Mouse (Mus musculus) R1 (cell line): ENCODE results near the gene Nutf2.

Experiments
- DNase-seq: peaks from one replicate; pipeline ENCODE4 v3.0.0-alpha.2; 2018; ENCODE audit warnings: low read depth, low spot score

Nutf2 gene

GRCm38 (mm10) chr8:105855248-105856167 is 4.9 kb upstream of the Nutf2 start:
- DNase-seq = no peak

- DNase-seq = no peak
Observed at GRCm38 (mm10) chr8:105856168-105856835, 4.1 kb upstream of the Nutf2 start.

DNA sequence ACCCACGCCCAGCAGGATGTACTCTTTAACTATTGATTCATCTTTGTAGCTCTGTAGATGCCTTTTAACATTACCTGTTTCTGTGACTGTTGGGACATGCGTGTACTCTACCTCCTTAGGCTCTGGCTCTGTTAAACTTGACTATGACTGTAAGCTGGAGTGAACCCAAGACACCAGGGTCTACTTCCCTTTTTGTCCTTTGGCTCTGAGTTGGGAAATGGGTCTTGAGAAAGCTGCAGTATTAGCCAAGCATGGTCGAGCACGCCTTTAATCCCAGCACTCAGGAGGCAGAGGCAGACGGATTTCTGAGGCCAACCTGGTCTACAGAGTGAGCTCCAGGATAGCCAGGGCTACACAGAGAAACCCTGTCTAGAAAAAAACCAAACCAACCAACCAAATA is 1.9 kb upstream of the Nutf2 start:
- no peak for DNase-seq

- no peak for DNase-seq
Observed at GRCm38 (mm10) chr8:105859314-105859713, 1.1 kb upstream of the Nutf2 start.

- DNase-seq = peak; percentile 57
Observed at GRCm38 (mm10) chr8:105861951-105862350, 1.6 kb downstream of the Nutf2 start.

DNA sequence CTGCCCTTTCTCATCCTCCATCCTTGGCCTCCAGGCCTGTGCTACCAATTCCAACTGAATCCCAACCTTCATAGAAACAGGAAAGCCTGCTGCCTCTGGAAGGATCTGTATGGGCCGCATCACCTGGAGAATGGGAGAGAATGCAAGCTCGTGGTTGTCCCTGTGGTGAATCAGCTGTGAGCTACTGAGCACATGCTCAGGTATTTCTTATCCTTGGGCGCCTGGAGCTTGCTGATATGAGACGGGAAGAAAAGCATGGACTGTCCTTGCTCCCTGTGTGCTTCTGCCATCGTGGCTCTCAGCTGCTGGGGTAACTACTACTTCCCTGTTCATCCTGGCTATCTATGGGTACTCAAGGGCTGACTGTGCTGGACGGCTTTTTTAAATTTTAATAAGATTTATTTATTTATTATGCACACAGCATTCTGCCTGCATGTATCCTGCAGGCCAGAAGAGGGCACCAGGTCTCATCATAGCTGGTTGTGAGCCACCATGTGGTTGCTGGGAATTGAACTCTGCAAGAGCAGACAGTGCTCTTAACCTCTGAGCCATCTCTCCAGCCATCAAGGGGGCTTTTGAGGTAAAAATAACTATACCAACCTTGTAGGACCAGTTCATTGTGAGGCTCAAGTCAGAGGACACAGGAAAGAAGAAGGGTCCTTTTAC is 6.1 kb downstream of the Nutf2 start:
- peak; percentile 54 for DNase-seq

GRCm38 (mm10) chr8:105874301-105874700 is 13.9 kb downstream of the Nutf2 start:
- no peak for DNase-seq

- DNase-seq = peak; percentile 91
Observed at GRCm38 (mm10) chr8:105880754-105881520, 20.6 kb downstream of the Nutf2 start, which contains the start of gene Edc4. Gene Edc4, plus strand, starts transcription at chr8:105880881.

DNA sequence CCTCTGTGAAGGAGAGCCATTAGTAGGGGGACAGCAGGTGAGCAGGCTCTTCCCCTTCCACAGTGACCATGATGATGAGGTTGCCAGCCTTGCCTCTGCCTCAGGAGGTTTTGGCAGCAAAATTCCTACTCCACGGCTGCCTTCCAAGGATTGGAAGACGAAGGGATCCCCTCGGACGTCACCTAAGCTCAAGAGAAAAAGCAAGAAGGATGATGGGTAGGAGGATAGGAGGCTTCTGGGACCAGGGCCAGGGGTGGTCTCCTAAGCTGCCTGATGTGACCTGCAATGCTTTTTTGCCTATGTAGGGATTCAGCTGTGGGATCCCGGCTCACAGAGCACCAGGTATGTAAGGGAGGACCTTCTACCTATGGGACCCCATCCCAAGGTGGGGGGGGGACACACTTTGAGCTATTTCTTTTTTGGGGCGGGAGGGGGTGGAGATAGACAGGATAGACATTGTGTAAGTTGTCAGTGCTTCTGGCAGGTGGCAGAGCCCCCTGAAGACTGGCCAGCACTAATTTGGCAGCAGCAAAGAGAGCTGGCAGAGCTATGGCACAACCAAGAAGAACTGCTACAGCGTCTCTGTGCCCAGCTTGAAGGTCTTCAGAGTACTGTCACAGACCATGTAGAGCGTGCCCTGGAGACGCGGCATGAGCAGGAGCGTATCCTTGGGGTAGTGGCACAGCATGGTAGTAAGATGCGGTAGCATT is 29.5 kb downstream of the Nutf2 start:
- DNase-seq = no peak

DNA sequence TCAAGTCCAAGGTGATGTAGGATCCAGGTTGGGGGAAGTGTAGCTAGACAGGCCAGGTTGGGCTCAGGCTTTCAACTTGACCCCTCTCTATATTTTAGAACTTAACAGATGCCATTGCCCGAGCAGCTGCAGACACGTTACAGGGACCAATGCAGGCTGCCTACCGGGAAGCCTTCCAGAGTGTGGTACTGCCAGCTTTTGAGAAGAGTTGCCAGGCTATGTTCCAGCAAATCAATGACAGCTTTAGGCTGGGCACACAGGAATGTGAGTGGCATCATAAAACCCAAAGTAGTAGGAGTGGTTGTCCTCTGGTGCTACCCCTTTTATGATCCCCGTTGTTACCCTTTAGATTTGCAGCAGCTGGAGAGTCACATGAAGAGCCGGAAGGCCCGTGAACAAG is 30.5 kb downstream of the Nutf2 start:
- DNase-seq = no peak

DNA sequence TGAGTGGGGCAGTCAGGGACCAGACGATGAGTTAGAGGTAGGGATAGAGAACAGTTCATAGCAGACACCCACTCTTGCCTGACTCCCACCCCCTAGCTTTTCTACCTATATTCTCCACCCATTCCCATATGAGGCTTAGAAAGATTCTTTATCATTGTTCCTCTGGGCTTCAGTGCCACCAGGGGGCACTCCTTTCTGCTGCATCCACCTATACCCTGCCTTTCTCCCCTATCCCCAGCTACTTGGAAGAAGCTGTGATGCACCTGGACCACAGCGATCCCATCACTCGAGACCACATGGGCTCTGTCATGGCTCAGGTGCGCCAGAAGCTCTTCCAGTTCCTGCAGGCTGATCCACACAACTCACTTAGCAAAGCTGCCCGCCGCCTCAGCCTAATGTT is 32.1 kb downstream of the Nutf2 start:
- DNase-seq = peak; percentile 46

DNA sequence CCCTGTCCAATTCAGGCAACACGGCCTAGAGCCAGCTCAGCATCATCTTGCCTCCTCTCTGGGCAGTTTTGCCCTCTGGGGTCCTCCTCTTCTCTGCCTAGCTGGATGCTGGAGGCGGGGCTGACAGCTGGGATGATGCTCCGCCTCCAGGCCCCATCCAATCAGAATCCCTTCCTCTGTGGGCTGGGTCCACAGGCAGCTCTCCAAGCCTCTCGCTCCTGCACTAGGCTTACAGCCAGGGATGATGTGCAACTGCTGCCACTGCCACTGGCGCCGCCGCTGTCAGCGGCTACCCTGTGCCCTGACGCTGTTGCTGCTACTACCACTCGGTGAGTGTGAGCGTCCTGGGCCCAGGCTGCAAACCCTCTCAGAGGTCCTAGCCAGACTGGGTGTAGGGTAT is 33.0 kb downstream of the Nutf2 start, which contains the start of gene Nrn1l:
Gene Nrn1l (plus strand): TSS at position 229 of the 400 bp plus-strand sequence.
- peak; percentile 92 for DNase-seq

DNA sequence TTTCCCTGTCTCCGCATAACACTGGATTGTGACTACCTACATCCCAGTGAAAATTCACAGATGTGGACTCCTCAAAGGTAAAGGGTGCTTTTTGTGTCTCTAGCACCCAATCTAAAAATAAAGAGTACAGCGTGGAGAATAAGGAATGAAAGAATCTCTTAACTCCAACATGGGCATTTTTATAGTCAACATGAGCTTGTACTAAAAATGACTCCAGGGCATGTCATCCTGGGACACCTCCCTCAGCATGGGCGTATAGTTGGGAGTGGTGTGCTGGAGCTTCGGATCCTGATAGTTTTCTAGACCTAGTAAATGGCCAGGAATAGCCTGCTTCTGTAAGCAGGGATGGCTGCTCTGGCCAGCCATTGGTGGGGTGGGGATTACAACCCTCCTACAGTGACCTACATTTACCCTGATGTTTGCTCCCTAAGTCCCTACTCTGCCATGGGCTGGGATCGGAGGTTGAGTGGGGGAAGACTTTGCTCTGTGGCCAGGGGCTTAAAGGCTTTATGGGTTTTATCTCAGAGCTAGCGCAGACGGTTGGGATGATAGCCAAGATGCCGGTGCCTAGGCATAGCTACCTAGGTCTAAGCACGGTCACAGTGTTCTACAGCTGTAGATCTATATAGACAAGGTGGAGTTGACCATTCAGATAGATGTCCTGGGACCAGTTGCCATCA is 37.6 kb downstream of the Nutf2 start:
- DNase-seq = no peak

GRCm38 (mm10) chr8:105900180-105900940 is 40.0 kb downstream of the Nutf2 start, which contains the start of gene Pskh1:
Gene Pskh1, plus strand, starts transcription at chr8:105900441.
- peak; percentile 96 for DNase-seq

GRCm38 (mm10) chr8:105900941-105901616 is 40.7 kb downstream of the Nutf2 start:
- DNase-seq = no peak

- no peak for DNase-seq
Observed at GRCm38 (mm10) chr8:105919390-105919789, 59.0 kb downstream of the Nutf2 start.

DNA sequence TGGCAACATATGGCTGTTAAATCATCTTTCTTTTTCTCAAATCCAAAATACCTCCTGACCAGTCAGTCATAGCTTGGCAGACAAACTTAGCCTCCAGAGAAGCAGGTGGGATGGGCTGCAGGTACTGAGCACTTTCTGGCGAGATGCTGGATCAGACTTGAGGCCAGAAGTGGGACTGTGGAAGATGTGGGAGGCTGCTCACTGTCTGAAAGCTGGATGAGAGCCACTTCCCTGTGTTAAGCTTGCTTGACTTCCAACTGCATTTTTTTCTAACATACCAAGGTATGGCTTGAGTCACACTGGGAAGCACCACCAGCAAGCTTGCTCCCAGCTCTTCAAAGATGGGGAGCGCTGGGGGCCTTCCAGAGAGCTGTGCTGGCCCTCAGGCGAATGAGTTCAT is 64.7 kb downstream of the Nutf2 start:
- DNase-seq = no peak
